Mouse (Mus musculus) hindbrain, embryonic 14.5 days (tissue): Measurements from ENCODE around the gene Tmem151a. TPM values are rescaled to one million over a fixed set of nuclear protein-coding genes. Genes with fewer than 3 reads are reported as not detected.

ENCODE experiments used
- ATAC-seq: fragments of 200-750 bp; cut with Nextera tagmentation; 2 replicates; pipeline ENCODE4 v1.8.0; 2017; ENCODE audit warnings: moderate number of reproducible peaks, mild to moderate bottlenecking, moderate TSS enrichment, moderate library complexity; ENCODE audit not compliant: low FRiP score
- DNase-seq: peaks from one replicate; pipeline ENCODE4 v3.0.0-alpha.2; 2015; ENCODE audit warnings: low spot score
- H3K27ac ChIP-seq: fragments of 300-500 bp; sonication (generic); 2 replicates; pipeline ENCODE4 v1.5.1; 2014; ENCODE audit warnings: mild to moderate bottlenecking, moderate library complexity
- H3K27me3 ChIP-seq: fragments of 300-500 bp; sonication (generic); 2 replicates; pipeline ENCODE4 v1.6.1; 2014; ENCODE audit warnings: mild to moderate bottlenecking, low read length, mixed read lengths; ENCODE audit not compliant: control insufficient read depth, insufficient read depth
- H3K36me3 ChIP-seq: fragments of 300-500 bp; sonication (generic); replicated peaks from 2 replicates; pipeline ENCODE4 v1.6.1; 2014; ENCODE audit not compliant: control insufficient read depth, insufficient read depth
- H3K4me1 ChIP-seq: fragments of 300-500 bp; sonication (generic); replicated peaks from 2 replicates; pipeline ENCODE4 v1.6.1; 2014; ENCODE audit warnings: antibody characterized with exemption, low read length, mixed read lengths; ENCODE audit not compliant: control insufficient read depth, insufficient read depth
- H3K4me2 ChIP-seq: fragments of 300-500 bp; sonication (generic); replicated peaks from 2 replicates; pipeline ENCODE4 v1.6.1; 2014; ENCODE audit warnings: mild to moderate bottlenecking, moderate library complexity
- H3K4me3 ChIP-seq: fragments of 300-500 bp; sonication (generic); replicated peaks from 2 replicates; pipeline ENCODE4 v1.5.1; 2014; ENCODE audit warnings: mild to moderate bottlenecking, low read length
- H3K9ac ChIP-seq: fragments of 300-500 bp; sonication (generic); 2 replicates; pipeline ENCODE4 v1.6.1; 2014
- H3K9me3 ChIP-seq: fragments of 300-500 bp; sonication (generic); 2 replicates; pipeline ENCODE4 v1.6.1; 2016; ENCODE audit warnings: low read length; ENCODE audit not compliant: control insufficient read depth
- WGBS: fragments of 180-500 bp; shearing (Covaris S2); extraction: QIAGEN DNeasy Blood & Tissue Kit; methylation state at CpG from one replicate; pipeline ENCODE4 v1.1.7; 2014; 5-methylcytosine and 5-hydroxymethylcytosine counted together
- polyA plus RNA-seq: library from polyadenylated mRNA; unstranded; fragments of >200 nt; fragmentation: Nextera tagmentation; extraction: Ambion mirVana; gene quantifications from 2 replicates; pipeline ENCODE4 v1.2.1, GENCODE M21; 2014

The Tmem151a gene
- polyA plus RNA-seq, 1 experiment from 2014 or later, result 20.7 TPM

- WGBS, result under 1% methylated on average over 40 of the region's 40 CpGs
- H3K27me3 ChIP-seq, result peaks cover 20% of the 10 kb centered on the region; the same call in 1 of the 2 replicates
Measured at GRCm38 (mm10) chr19:5071545-5072369, 13.6 kb downstream of the Tmem151a start.

GRCm38 (mm10) chr19:5071077-5071476 is 14.3 kb downstream of the Tmem151a start:
- Histone ChIP-seq H3K4me1 (peaks cover 22% of the 10 kb centered on the region), H3K27ac (no peak overlapping the region)

More at GRCm38 (mm10) chr19:5071545-5072369, 13.6 kb downstream of the Tmem151a start:
- peak overlapping the region; percentile 47 for H3K9ac ChIP-seq
- H3K4me3 ChIP-seq, result peak overlapping the region; percentile 40
- H3K4me2 ChIP-seq, result peak overlapping the region; percentile 59
- DNase-seq (peak; percentile 70), ATAC-seq (peak; percentile 73)
- peak overlapping the region; percentile 46; the same call in 1 of the 2 replicates for H3K27ac ChIP-seq
- no peaks in the 10 kb centered on the region for H3K36me3 ChIP-seq
- H3K9me3 ChIP-seq, result no peaks in the 10 kb centered on the region
- H3K4me1 ChIP-seq, result peaks cover 22% of the 10 kb centered on the region

GRCm38 (mm10) chr19:5069978-5070377 is 15.4 kb downstream of the Tmem151a start:
- Histone ChIP-seq H3K4me1 (peaks cover 22% of the 10 kb centered on the region), H3K4me3 (peak overlapping the region; percentile 7; the same call in 1 of the 2 replicates), H3K9ac (no peak overlapping the region), H3K27ac (no peak overlapping the region), H3K27me3 (peaks cover 21% of the 10 kb centered on the region; the same call in 1 of the 2 replicates), H3K4me2 (peak overlapping the region; percentile 64; the same call in 1 of the 2 replicates), H3K9me3 (no peaks in the 10 kb centered on the region), H3K36me3 (no peaks in the 10 kb centered on the region)
- no peak for ATAC-seq
- no peak for DNase-seq
- 82% methylated on average over 7 of the region's 7 CpGs for WGBS

More at GRCm38 (mm10) chr19:5071077-5071476, 14.3 kb downstream of the Tmem151a start:
- H3K4me2 ChIP-seq, result peak overlapping the region; percentile 59
- DNase-seq, result no peak
- 13% methylated on average over 11 of the region's 11 CpGs for WGBS
- H3K4me3 ChIP-seq, result peak overlapping the region; percentile 40
- peaks cover 21% of the 10 kb centered on the region; the same call in 1 of the 2 replicates for H3K27me3 ChIP-seq
- no peaks in the 10 kb centered on the region for H3K36me3 ChIP-seq
- no peaks in the 10 kb centered on the region for H3K9me3 ChIP-seq
- H3K9ac ChIP-seq, result peak overlapping the region; percentile 47
- no peak for ATAC-seq

GRCm38 (mm10) chr19:5069486-5069885 is 15.8 kb downstream of the Tmem151a start:
- DNase-seq, result no peak
- Histone ChIP-seq H3K4me3 (no peak overlapping the region), H3K36me3 (no peaks in the 10 kb centered on the region), H3K9me3 (no peaks in the 10 kb centered on the region), H3K27ac (no peak overlapping the region), H3K4me2 (peak overlapping the region; percentile 64), H3K9ac (no peak overlapping the region), H3K27me3 (peaks cover 21% of the 10 kb centered on the region; the same call in 1 of the 2 replicates), H3K4me1 (peaks cover 22% of the 10 kb centered on the region)
- 93% methylated on average over 5 of the region's 5 CpGs for WGBS
- no peak for ATAC-seq

GRCm38 (mm10) chr19:5068570-5069234 is 16.6 kb downstream of the Tmem151a start:
- Histone ChIP-seq H3K36me3 (no peaks in the 10 kb centered on the region), H3K4me1 (peaks cover 22% of the 10 kb centered on the region), H3K27me3 (peaks cover 21% of the 10 kb centered on the region; the same call in 1 of the 2 replicates), H3K9ac (peak overlapping the region; percentile 52), H3K9me3 (no peaks in the 10 kb centered on the region), H3K4me3 (peak overlapping the region; percentile 31), H3K4me2 (peak overlapping the region; percentile 64), H3K27ac (no peak overlapping the region)
- DNase-seq, result no peak
- no peak for ATAC-seq
- WGBS, result 31% methylated on average over 21 of the region's 21 CpGs

GRCm38 (mm10) chr19:5067867-5068569 is 17.3 kb downstream of the Tmem151a start, which contains the start of gene Cd248:
Cd248 (plus strand) TSS chr19:5068078.
- WGBS, result under 1% methylated on average over 54 of the region's 56 CpGs
- Histone ChIP-seq H3K4me3 (peak within 1 kb of the TSS; percentile 31), H3K9me3 (no peaks in the 10 kb centered on the region), H3K4me1 (peaks cover 22% of the 10 kb centered on the region), H3K27ac (no peak within 1 kb of the TSS), H3K4me2 (peak within 1 kb of the TSS; percentile 64), H3K9ac (peak within 1 kb of the TSS; percentile 52), H3K27me3 (peaks cover 21% of the 10 kb centered on the region; the same call in 1 of the 2 replicates), H3K36me3 (no peaks in the 10 kb centered on the region)
- DNase-seq, result no peak
- ATAC-seq, result no peak

- Histone ChIP-seq H3K9ac (peak overlapping the region; percentile 52; the same call in 1 of the 2 replicates), H3K36me3 (no peaks in the 10 kb centered on the region), H3K4me1 (peaks cover 22% of the 10 kb centered on the region), H3K27ac (no peak overlapping the region), H3K4me2 (peak overlapping the region; percentile 64), H3K9me3 (no peaks in the 10 kb centered on the region), H3K27me3 (peaks cover 21% of the 10 kb centered on the region; the same call in 1 of the 2 replicates), H3K4me3 (peak overlapping the region; percentile 31; the same call in 1 of the 2 replicates)
- DNase-seq (no peak), ATAC-seq (no peak)
- WGBS, result 11% methylated on average over 15 of the region's 15 CpGs
Measured at GRCm38 (mm10) chr19:5067040-5067799, 18.1 kb downstream of the Tmem151a start.

GRCm38 (mm10) chr19:5065104-5065503 is 20.2 kb downstream of the Tmem151a start:
- WGBS, result 73% methylated on average over 7 of the region's 7 CpGs
- Histone ChIP-seq H3K36me3 (no peaks in the 10 kb centered on the region), H3K4me3 (no peak overlapping the region), H3K27me3 (peaks cover 21% of the 10 kb centered on the region; the same call in 1 of the 2 replicates), H3K9ac (no peak overlapping the region), H3K4me2 (no peak overlapping the region), H3K27ac (no peak overlapping the region), H3K9me3 (no peaks in the 10 kb centered on the region), H3K4me1 (peaks cover 20% of the 10 kb centered on the region)
- ATAC-seq (no peak), DNase-seq (no peak)
